Mouse (Mus musculus) CH12.LX (cell line): Measurements from ENCODE around the gene Mas1.

ENCODE experiments used
- POLR2AphosphoS2 ChIP-seq: IDR thresholded peaks from 2 replicates; pipeline ENCODE4 v1.6.1; 2011; ENCODE audit warnings: low read depth, low read length, improper control_type of control experiment
- ZC3H11A ChIP-seq: IDR thresholded peaks from 2 replicates; pipeline ENCODE4 v1.6.1; 2012; ENCODE audit warnings: low read depth, mild to moderate bottlenecking, inconsistent platforms, low read length, improper control_type of control experiment

GRCm38 (mm10) chr17:12815885-12816284 is 52.1 kb downstream of the Mas1 start:
- no peak for TF ChIP-seq ZC3H11A
- TF ChIP-seq POLR2AphosphoS2: no peak
